Mouse (Mus musculus) testis, adult 2 months (tissue): ENCODE measurements around the gene Ttll4.

ENCODE experiments used
- CTCF ChIP-seq: fragments of 200-500 bp; IDR thresholded peaks from 2 replicates; pipeline ENCODE4 v1.5.1; 2012; ENCODE audit warnings: low read depth, mild to moderate bottlenecking, inconsistent platforms, low read length, moderate library complexity; ENCODE audit not compliant: control insufficient read depth, insufficient read depth, insufficient replicate concordance
- POLR2A ChIP-seq: fragments of 200-500 bp; IDR thresholded peaks from 2 replicates; pipeline ENCODE4 v1.6.1; 2012; ENCODE audit warnings: low read depth, mild to moderate bottlenecking, inconsistent platforms, low read length, moderate library complexity; ENCODE audit not compliant: control insufficient read depth

DNA sequence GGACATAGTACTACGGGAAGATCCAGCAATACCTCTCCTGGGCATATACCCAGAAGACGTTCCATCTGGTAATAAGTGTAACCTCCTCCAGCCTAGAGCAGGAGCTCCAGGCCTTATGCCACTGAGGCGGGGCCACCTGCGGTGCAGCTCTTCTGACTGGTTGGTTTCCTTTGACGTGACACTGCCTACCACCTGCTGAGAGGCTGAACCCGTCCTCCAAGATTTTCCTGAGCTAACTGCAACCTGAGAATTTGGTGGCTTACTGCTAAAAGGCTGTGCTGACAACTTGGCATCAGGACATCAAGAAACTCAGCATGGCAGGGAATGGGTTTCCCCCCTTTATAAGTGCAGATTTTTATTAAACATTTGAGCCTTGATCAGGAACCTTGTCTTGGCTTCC lies 48.0 kb downstream of the Ttll4 start:
- TF ChIP-seq CTCF (no peak), POLR2A (no peak)
